Comparison of ENCODE assay signal across 17 mouse cellular contexts in the genomic region with DNA sequence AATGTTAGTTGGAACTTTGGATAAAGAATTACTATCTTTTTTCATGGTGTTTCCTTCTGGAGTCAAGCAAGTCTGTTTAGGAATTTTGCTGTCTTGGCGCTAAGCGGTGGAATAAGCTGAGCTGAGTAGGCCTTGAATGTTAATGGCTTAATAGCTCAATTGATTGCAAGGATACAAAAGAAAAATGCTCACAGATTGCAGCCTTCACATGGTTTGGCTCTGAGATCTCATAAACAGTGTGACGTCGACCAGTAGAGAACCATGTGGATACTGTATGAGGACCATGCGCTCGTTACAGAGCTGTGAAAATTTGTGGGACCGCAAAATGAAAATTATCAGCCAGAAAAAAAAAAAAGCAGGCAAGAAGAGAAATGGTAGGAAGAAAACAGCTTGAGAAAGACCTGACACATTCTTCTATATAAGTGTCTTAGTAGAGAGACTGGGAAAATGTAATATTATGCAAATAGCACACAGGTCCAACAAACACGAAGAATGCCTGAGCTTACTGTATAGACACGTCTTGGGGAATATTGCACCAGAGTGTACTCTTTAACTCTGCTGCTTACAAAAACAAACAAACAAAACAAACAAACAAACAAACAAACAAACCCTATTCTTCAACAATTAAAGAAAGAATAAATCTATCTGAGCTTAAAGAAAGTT.
A peak's percentile ranks its signal among the peaks of the same experiment; 100 is the strongest.
DNase-seq lines count a peak whose midpoint lies in the region; ATAC-seq lines count a peak whose summit lies in the region.
"Had no signal": no experiment of that assay in that cellular context is flagged by ENCODE, and none has a peak within 500 bp of the region (broad histone marks: within the 10 kb centered on the region; RNA-seq: fewer than 3 reads in every experiment).

No protein-coding gene starts in this region.

- ATAC-seq in forebrain, embryonic 13.5 days: peak; percentile 87
- no peak for ATAC-seq in forebrain, embryonic 11.5 days (replicated peaks; ENCODE audit: low FRiP score)
- peak; percentile 88 for ATAC-seq in forebrain, embryonic 16.5 days

- no peak overlapping the region for H3K9ac ChIP-seq in forebrain, embryonic 13.5 days
- H3K9ac ChIP-seq in forebrain, embryonic 11.5 days (ENCODE audit: low read length): no peak overlapping the region
- H3K9ac ChIP-seq in forebrain, embryonic 16.5 days (replicated peaks; ENCODE audit: low read depth, low read length): no peak overlapping the region
- H3K9ac ChIP-seq: embryonic facial prominence, embryonic 15.5 days; heart, embryonic 13.5 days; hindbrain, embryonic 15.5 days had no signal

- no peaks in the 10 kb centered on the region for H3K36me3 ChIP-seq in forebrain, embryonic 13.5 days (ENCODE audit: poor library complexity, severe bottlenecking)
- no peaks in the 10 kb centered on the region for H3K36me3 ChIP-seq in forebrain, embryonic 11.5 days (ENCODE audit: control insufficient read depth, insufficient read depth, low read length)
- no peaks in the 10 kb centered on the region for H3K36me3 ChIP-seq in forebrain, embryonic 16.5 days (ENCODE audit: control insufficient read depth, insufficient read depth)
- H3K36me3 ChIP-seq: embryonic facial prominence, embryonic 15.5 days; heart, embryonic 13.5 days; hindbrain, embryonic 15.5 days had no signal

- H3K4me1 ChIP-seq in forebrain, embryonic 13.5 days: no peaks in the 10 kb centered on the region
- H3K4me1 ChIP-seq in forebrain, embryonic 11.5 days (replicated peaks; ENCODE audit: control insufficient read depth, insufficient read depth, low read length): no peaks in the 10 kb centered on the region
- 0 out of 2 replicates have a peak, but pooled peaks cover 3% of the 10 kb centered on the region for H3K4me1 ChIP-seq in forebrain, embryonic 16.5 days (replicated peaks; ENCODE audit: control insufficient read depth, insufficient read depth, low read length)
- H3K4me1 ChIP-seq: embryonic facial prominence, embryonic 15.5 days; heart, embryonic 13.5 days; hindbrain, embryonic 15.5 days had no signal

- DNase-seq in forebrain, embryonic 11.5 days (ENCODE audit: low spot score): no peak
- peak; percentile 15 to 61 for DNase-seq in layer of hippocampus, postnatal 14 days (ENCODE audit: low spot score in 2 of 2)
- DNase-seq in layer of hippocampus, postnatal 36 days: no peak
- peak; percentile 2 for DNase-seq in lung, postnatal 36 days
- DNase-seq in lung, postnatal 14 days: no peak
- no peak for DNase-seq in heart, adult 11 months
- DNase-seq: cerebellum, adult 18-20 months; embryo, embryonic 11 days; gastrocnemius, adult 2 months; gastrocnemius, postnatal 25 days; heart, postnatal 36 days had no signal

- H3K27me3 ChIP-seq in forebrain, embryonic 13.5 days: no peaks in the 10 kb centered on the region
- no peaks in the 10 kb centered on the region for H3K27me3 ChIP-seq in forebrain, embryonic 11.5 days (ENCODE audit: control insufficient read depth, insufficient read depth, low read length)
- no peaks in the 10 kb centered on the region for H3K27me3 ChIP-seq in forebrain, embryonic 16.5 days (replicated peaks; ENCODE audit: control insufficient read depth, insufficient read depth, low read length)
- H3K27me3 ChIP-seq: embryonic facial prominence, embryonic 15.5 days; heart, embryonic 13.5 days; hindbrain, embryonic 15.5 days had no signal

- 75% methylated on average over 9 of the region's 9 CpGs for WGBS in forebrain, embryonic 13.5 days
- WGBS in forebrain, embryonic 11.5 days: 96% methylated on average over 9 of the region's 9 CpGs
- WGBS in forebrain, embryonic 16.5 days: 50% methylated on average over 9 of the region's 9 CpGs

- H3K4me2 ChIP-seq in forebrain, embryonic 13.5 days: no peak overlapping the region
- H3K4me2 ChIP-seq in forebrain, embryonic 11.5 days (ENCODE audit: low read depth, low read length, severe bottlenecking): no peak overlapping the region
- no peak overlapping the region for H3K4me2 ChIP-seq in forebrain, embryonic 16.5 days (ENCODE audit: low read length)
- H3K4me2 ChIP-seq: embryonic facial prominence, embryonic 15.5 days; heart, embryonic 13.5 days; hindbrain, embryonic 15.5 days had no signal

- no peaks in the 10 kb centered on the region for H3K9me3 ChIP-seq in forebrain, embryonic 13.5 days (replicated peaks)
- no peaks in the 10 kb centered on the region for H3K9me3 ChIP-seq in forebrain, embryonic 11.5 days (ENCODE audit: control insufficient read depth, low read length)
- no peaks in the 10 kb centered on the region for H3K9me3 ChIP-seq in forebrain, embryonic 16.5 days (ENCODE audit: control insufficient read depth, low read length)
- H3K9me3 ChIP-seq: embryonic facial prominence, embryonic 15.5 days; heart, embryonic 13.5 days; hindbrain, embryonic 15.5 days had no signal

- H3K4me3 ChIP-seq in forebrain, embryonic 13.5 days: no peak overlapping the region
- H3K4me3 ChIP-seq in forebrain, embryonic 11.5 days (ENCODE audit: low read depth, low read length): no peak overlapping the region
- H3K4me3 ChIP-seq in forebrain, embryonic 16.5 days (replicated peaks; ENCODE audit: low read length): no peak overlapping the region
- H3K4me3 ChIP-seq: embryonic facial prominence, embryonic 15.5 days; erythroblast, embryonic 14.5 days; gastrocnemius, adult 2 months; heart, embryonic 13.5 days; hindbrain, embryonic 15.5 days had no signal

- no peak overlapping the region for H3K27ac ChIP-seq in forebrain, embryonic 13.5 days
- H3K27ac ChIP-seq in forebrain, embryonic 11.5 days (ENCODE audit: low read depth, low read length): no peak overlapping the region
- peak overlapping the region; percentile 47 for H3K27ac ChIP-seq in forebrain, embryonic 16.5 days (ENCODE audit: low read length)
- H3K27ac ChIP-seq: embryonic facial prominence, embryonic 15.5 days; gastrocnemius, adult 2 months; heart, embryonic 13.5 days; hindbrain, embryonic 15.5 days had no signal

Comparison
In these comparisons a context has a peak if more than half of its experiments do, and no peak if none do; other contexts are left out.
1. DNase-seq: peak in layer of hippocampus, postnatal 14 days (2 of 2) and lung, postnatal 36 days (single experiment); none in forebrain, embryonic 11.5 days (single experiment), layer of hippocampus, postnatal 36 days (0 of 2), lung, postnatal 14 days (single experiment) and heart, adult 11 months (single experiment).